Mouse (Mus musculus) thymus, adult 18-20 months (tissue): ENCODE results near the gene Nlgn3.

Experiments used
- DNase-seq, 2 experiments: peaks; one replicate each; pipeline ENCODE4 v3.0.0; 2022; ENCODE audit warnings: mixed read lengths in 2 of 2

The Nlgn3 gene

DNA sequence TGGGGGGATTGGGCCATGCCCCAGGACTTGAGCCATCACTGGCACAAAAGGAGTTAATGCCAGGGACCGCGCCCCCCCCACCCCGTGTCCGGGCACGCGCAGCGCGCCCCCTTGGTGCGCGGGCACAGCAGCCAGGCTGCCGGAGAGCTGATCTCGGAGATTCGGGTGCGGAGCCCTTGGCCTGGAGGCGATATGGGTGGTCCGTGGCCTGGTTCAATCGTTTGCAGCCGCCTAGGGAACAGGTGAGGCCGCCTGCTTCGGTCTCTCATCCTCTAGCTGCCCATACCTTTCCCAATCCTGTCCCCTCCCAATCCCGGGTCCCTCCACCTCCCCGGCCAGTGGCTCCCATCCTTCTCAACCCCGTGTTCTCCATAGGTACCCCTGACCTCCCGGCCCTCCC, at the start of gene Nlgn3:
Gene Nlgn3, plus strand, starts transcription at position 114 of the 400 bp plus-strand sequence.
- DNase-seq: no peak

DNA sequence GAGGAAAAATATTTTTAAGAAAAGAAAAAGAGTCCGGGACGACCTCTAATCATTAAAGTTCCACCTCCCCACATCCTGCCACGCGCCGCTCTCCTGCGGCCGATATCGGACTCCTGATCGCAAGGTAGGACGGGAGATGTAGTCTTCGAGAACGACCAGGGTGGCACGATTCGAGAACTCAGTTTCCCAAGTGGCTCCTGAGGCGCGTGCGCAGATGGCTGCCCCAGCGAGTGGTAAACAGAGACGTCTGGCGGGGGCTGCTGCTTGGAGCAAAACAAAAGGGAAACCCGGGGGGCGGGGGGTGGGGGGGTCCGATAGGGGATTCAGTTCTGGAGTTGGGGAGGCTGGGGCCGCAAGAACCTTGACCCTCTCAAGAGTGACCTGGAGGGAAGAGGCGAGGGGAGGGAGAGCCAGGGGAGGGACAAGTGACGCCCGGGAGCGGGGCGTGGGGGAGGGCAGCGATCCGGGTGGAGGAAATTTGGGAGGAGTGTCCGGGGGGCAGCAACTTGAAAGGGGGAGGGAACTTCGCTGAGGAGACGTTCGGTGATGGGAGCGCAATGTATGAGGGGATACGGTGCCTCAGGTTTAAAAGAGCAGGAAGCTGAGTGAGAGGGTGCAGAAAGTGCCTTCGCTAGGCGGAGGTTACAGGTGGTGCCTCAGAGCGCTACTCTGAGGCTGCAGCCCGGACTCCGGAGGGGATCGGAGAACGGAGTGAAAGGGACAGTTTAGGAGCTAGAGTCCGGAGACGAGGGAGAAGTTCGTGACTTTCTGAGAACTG, 44.8 kb upstream of the Nlgn3 start, which contains the start of gene Foxo4:
Gene Foxo4, plus strand, starts transcription at position 577 of the 778 bp plus-strand sequence.
- peak; percentile 82 to 91 for DNase-seq

DNA sequence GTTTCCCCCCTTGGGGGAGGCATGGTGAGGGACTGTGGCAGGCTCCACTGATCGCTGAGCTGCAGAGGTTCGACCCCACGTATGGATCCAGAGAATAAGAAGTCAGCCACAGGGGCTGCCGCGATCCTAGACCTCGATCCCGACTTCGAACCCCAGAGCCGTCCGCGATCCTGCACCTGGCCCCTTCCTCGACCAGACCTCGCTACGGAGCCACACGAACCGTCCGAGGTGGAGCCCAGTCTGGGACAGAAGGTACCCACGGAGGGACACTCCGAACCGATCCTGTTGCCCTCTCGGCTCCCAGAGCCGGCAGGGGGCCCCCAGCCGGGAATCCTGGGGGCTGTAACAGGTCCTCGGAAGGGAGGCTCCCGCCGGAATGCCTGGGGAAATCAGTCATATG, 44.2 kb upstream of the Nlgn3 start:
- DNase-seq: no peak

GRCm38 (mm10) chrX:101256603-101257002, 42.4 kb upstream of the Nlgn3 start:
- peak in 1 of 2 experiments; percentile 51 for DNase-seq

DNA sequence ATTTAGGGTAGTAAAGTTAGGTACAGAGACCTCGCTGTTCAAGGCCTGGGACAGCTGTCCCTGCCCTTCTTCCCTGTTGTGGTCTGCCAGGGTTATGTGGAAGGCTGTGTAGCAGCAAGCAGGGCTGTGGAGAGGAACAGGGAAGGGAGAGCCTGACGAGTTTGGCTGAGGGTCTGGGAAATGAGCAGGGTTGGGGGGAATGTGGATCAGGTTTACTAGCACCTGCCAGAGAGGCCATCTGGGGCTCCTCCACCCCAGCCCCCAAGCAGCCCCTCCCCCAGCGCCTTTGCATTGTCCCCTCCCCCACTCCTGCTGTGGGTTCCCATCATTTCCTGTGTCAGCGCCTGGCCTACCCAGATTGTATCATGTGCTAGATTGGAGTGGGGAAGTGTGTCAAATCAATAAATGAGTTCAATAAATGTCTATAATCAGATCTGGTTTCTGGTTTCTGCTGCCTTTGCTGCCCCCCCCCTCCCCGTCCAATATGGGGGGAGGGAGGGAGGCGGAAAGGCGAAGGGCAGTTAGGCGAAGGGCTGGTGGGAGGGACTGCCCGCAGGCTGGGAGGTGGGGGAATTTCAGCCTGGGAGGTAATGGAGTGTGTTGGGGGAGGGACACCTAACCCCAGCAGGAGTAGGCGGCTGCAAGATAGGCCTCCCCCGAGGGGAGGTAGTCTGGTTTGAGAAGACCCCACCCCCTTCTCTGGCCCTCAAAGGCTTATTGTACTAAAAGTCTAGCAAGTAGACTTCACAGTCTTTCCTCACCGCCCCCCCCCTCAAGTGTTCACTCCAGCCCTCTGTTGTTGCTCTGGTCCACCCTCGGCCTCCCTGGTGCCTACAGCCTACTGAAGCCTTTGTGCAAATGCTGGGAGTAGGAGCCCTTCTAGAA, 38.3 kb upstream of the Nlgn3 start:
- peak; percentile 15 to 26 for DNase-seq

- no peak for DNase-seq
Measured at GRCm38 (mm10) chrX:101263892-101264291, 35.1 kb upstream of the Nlgn3 start, which contains the start of gene Gm614. Gm614 (minus strand) TSS chrX:101263992.

DNA sequence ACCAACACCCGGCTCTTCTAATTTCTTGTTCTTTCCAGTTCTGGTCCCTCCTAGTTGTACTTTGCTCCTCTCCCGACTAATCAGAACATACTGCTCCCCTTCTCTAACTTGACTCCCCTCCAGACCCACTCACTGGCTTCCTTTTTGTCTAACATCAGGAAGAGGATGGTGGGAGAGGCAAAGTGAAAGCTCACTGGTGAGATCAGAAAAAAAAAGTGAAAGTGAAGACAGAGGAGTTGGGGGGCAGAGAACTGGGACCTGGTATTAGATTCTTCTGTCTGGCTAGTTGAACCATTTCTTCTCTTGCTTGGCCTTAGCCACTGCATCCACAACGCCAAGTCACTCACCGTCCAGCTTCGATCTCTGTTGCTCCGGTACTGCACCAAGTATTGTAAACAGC, 32.3 kb upstream of the Nlgn3 start:
- DNase-seq: no peak

- DNase-seq: peak; percentile 39 to 60
Measured at GRCm38 (mm10) chrX:101268025-101268754, 30.8 kb upstream of the Nlgn3 start, which contains the start of gene Il2rg. Il2rg (minus strand) TSS chrX:101268255.

DNA sequence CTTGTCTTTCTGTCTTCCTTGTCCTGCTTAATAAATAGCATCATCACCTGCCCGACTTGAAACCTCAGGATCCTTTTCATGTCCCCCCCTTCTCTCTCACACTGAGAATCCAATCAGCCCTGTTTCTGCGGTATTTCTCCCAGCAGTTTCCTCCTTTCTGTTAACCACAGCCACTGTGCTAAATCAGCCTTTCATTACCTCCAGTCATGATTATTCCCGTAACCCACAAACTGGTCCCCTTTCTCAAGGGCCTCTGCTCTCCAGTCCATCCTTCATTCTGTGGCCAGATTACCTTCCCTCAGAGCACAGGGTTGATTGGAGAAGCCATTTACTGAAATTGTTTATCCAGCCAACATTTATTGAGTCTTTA, 30.2 kb upstream of the Nlgn3 start, which contains the start of gene Gm20489:
Gene Gm20489, minus strand, starts transcription at position 269 of the 370 bp plus-strand sequence.
- no peak for DNase-seq

GRCm38 (mm10) chrX:101273410-101273809, 25.6 kb upstream of the Nlgn3 start:
- peak in 1 of 2 experiments; percentile 38 for DNase-seq

DNA sequence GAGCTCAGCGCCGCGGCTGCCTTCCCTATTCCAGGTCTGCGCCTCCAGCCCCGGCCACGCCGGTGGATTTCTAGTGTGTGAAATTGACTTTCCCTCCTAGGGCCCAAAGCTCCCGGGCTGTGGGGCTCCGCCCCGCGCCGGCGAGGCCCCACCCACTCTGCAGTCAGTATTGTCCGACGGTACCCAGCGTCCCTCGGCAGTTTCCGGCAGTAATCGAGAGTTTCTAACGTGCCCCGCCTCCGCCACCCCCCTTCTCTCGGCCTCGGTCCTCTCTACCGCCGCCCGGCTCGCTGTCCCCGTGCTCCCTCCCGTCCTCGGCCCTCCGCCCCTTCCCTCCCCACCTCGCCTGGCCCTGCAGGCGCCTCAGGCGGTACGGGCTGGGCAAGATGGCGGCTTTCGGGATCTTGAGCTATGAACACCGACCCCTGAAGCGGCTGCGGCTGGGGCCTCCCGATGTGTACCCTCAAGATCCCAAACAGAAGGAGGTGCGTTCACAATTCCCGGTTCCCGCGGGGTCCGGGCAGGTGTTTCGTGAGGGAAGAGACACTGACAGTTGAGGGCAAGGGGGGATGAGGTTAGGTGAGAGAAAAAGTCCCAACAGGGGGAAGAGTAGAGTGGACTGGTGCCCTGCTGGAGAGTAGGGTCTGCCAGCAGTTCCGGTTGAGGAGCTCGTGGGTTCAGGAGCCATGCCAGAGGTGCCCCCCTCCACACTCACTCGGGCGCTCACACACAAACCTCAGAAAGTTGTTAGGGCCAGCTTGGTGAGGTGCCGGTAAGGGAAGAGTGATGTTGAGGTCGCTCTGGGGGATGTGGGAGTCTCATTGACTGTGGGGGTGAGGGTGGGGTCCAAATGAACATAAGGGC, 24.9 kb upstream of the Nlgn3 start, which contains the start of gene Med12:
Gene Med12, plus strand, starts transcription at position 156 of the 864 bp plus-strand sequence.
- DNase-seq: peak; percentile 74 to 83

DNA sequence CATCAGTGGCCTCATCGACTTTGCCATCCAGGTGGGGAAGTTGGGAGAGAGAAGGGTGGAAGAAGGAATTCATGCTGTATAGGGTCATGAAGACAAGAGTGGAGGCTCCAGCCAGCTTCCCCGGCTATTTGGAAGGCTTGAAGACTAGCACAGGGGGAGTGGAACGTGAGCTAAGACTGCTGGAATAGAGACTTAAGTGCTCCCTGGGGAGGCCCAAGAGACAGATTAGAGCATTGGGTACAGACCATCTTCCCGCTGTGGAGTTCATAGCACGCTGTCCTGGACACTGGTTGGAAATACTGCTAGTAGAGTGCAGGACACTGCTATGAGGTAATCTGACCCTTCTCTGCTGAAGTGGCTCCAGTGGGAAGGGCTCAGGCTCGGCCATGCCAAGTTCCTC, 16.2 kb upstream of the Nlgn3 start:
- no peak for DNase-seq

GRCm38 (mm10) chrX:101285534-101285933, 13.4 kb upstream of the Nlgn3 start:
- DNase-seq: peak; percentile 39 to 50

DNA sequence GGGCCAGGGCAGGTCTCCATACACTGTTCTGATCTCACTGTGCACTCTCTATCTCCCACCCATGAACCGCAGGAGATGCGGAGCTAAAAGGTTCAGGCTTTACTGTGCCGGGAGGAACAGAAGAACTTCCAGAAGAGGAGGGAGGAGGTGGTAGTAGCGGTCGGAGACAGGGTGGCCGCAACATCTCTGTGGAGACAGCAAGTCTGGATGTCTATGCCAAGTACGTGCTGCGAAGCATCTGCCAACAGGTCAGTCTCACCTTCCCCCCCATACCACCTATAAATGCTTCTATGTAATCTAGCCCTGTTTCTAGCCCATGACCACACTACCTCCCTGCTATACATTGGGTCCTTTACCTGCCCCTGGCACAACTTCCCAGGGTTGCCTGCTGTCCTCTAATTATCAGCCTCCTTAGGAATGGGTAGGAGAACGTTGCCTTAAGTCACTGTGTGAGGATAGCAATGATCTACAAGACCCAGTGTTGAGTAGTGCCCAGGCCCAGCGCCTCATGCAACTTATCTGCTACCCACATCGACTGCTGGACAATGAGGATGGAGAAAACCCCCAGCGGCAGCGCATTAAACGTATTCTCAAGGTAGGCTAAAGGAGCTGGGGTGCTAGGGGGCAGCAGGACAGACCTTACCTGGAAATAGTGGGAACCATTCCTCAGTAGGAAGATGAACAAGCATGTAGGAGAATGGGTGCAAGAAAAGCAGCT, 12.9 kb upstream of the Nlgn3 start:
- DNase-seq: no peak

DNA sequence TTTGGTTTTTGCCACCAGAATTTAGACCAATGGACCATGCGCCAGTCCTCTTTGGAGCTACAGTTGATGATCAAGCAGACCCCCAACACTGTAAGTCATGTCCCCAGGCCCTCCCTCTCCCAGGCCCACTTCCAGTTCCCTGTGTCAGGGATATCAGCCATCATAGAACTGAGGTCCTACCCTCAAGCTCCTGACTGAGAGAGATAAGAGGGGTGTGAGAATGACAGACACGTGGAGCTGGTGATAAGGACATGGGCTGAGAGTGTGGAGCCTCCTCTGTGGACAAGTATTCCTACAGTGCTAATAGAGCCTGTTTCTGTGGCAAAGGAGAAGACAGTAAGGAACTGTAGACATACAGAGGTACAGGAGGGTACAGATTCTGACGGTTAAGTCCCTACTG, 11.4 kb upstream of the Nlgn3 start:
- DNase-seq: no peak

- no peak for DNase-seq
Measured at GRCm38 (mm10) chrX:101288432-101288831, 10.5 kb upstream of the Nlgn3 start.

GRCm38 (mm10) chrX:101289037-101289436, 9.9 kb upstream of the Nlgn3 start:
- no peak for DNase-seq

GRCm38 (mm10) chrX:101290111-101290510, 8.9 kb upstream of the Nlgn3 start:
- no peak for DNase-seq

GRCm38 (mm10) chrX:101299473-101300426, 782 bp downstream of the Nlgn3 start:
- no peak for DNase-seq
